Mouse (Mus musculus) cerebellum, adult 2 months (tissue): Measurements from ENCODE around the gene Erf. TPM values are rescaled to one million over a fixed set of nuclear protein-coding genes. Genes with fewer than 3 reads are reported as not detected.

Source experiments
- DNase-seq, 2 experiments: peaks; one replicate each; pipeline ENCODE4 v3.0.0; 2021
- H3K27ac ChIP-seq: fragments of 200-500 bp; 2 replicates; pipeline ENCODE4 v1.5.1; 2012; ENCODE audit warnings: low read length, control low read depth, inconsistent platforms; ENCODE audit not compliant: insufficient read depth
- H3K27me3 ChIP-seq: fragments of 200-500 bp; 2 replicates; pipeline ENCODE4 v1.6.1; 2012; ENCODE audit warnings: inconsistent platforms, mild to moderate bottlenecking, low read length, moderate library complexity; ENCODE audit not compliant: control insufficient read depth, insufficient read depth
- H3K4me1 ChIP-seq: fragments of 200-500 bp; 2 replicates; pipeline ENCODE4 v1.6.1; 2011; ENCODE audit warnings: low read length; ENCODE audit not compliant: control insufficient read depth, insufficient read depth
- H3K4me3 ChIP-seq: fragments of 200-500 bp; replicated peaks from 2 replicates; pipeline ENCODE3; 2011; ENCODE audit warnings: mild to moderate bottlenecking, low read depth, low read length, control low read depth; ENCODE audit not compliant: insufficient read depth
- CTCF ChIP-seq: fragments of 200-500 bp; IDR thresholded peaks from 2 replicates; pipeline ENCODE4 v1.5.1; 2011; ENCODE audit warnings: low read depth, mild to moderate bottlenecking, control low read depth, low read length, moderate library complexity, borderline replicate concordance; ENCODE audit not compliant: insufficient read depth
- POLR2A ChIP-seq: fragments of 200-500 bp; IDR thresholded peaks from 2 replicates; pipeline ENCODE4 v1.6.1; 2011; ENCODE audit warnings: low read length, control low read depth, borderline replicate concordance; ENCODE audit not compliant: insufficient read depth
- WGBS: fragments of 180-500 bp; shearing (Covaris S2); methylation state at CpG from one replicate; pipeline ENCODE4 v1.1.7; 2018; 5-methylcytosine and 5-hydroxymethylcytosine counted together
- polyA plus RNA-seq: library from polyadenylated mRNA; depleted of rRNA; stranded (reverse); fragments of >200 nt; gene quantifications from 2 replicates; pipeline ENCODE4 v1.2.3, GENCODE M21; 2012

The Erf gene
- polyA plus RNA-seq, 1 experiment, result 14.3 TPM

DNA sequence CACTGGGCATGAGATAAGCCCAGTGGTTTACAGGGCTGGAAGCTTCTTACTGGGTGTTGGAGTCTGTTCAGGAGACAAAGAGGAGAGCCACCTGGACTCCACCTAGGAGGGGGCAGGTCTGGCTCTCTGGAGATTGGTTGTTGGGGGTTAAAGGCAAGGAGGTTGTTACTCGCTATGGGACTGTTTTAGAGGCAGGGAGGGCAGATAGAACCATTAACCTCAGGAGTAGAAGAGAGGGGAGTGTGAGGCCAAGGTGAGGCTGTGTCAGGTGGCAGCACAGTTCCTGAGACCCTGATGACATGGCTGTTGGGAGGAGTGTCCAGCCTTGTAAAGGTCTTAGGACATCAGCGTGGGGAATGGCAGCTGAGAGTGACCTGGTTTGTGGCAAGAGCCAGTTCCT, 33.6 kb upstream of the Erf start:
- peak in 1 of 2 experiments; percentile 29 for DNase-seq
- Histone ChIP-seq H3K27me3 (no peaks in the 10 kb centered on the region), H3K4me3 (peak overlapping the region; percentile 96), H3K27ac (peak overlapping the region; percentile 18), H3K4me1 (peaks cover 29% of the 10 kb centered on the region)
- TF ChIP-seq CTCF (no peak), POLR2A (no peak)
- WGBS, result 13% methylated on average over 2 of the region's 2 CpGs

DNA sequence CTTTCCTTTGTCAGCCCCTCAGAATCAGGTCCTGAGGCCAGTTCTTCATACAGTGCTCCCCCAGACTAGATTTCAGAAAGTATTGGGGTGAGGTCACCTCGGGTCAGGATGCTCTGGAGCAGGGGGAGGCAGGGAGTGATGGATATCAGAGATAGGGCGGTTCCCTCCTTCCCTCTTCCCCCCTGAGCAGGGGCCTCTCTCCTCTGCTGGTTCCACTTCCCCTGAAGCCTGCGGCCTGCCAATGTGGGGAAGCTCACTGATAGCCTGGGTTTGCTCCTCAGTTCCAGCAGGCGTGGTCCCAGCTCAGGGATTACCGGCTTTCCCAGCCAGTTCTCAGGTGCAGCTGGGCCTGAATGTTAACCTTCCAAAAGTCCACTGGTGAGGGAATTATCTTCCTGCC, 33.1 kb upstream of the Erf start:
- TF ChIP-seq CTCF (no peak), POLR2A (no peak)
- DNase-seq, result peak in 1 of 2 experiments; percentile 32
- WGBS, result 12% methylated on average over 5 of the region's 5 CpGs
- H3K27ac ChIP-seq, result peak overlapping the region; percentile 18
- H3K27me3 ChIP-seq, result no peaks in the 10 kb centered on the region
- H3K4me3 ChIP-seq, result peak overlapping the region; percentile 96
- peaks cover 29% of the 10 kb centered on the region for H3K4me1 ChIP-seq

DNA sequence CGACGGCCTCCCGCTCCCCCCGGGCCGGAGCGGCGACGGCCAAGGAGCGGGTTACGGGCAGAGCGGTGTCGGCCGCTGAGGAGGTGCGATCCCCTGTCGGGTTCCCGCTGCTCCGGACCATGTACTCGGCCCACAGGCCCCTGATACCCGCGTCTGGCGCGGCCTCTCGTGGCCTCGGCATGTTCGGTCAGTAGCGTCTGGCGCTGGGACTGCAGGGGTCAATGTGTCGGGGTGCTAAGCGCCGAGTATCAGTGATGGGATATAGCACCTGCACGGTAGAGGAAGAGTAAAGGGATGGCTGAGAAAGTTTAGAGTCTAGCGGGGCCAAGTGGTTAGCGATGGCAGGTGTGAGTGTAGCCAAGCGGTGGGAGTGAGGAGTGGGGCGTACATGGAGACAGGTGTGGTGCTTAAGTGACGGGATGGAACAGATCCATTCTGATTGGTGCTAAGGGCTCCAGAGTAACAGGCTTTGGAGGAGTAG, 32.2 kb upstream of the Erf start:
- no peak for TF ChIP-seq POLR2A
- TF ChIP-seq CTCF, result no peak
- peak; percentile 65 to 70 for DNase-seq
- H3K4me3 ChIP-seq, result peak overlapping the region; percentile 96
- 1% methylated on average over 28 of the region's 36 CpGs for WGBS
- H3K27me3 ChIP-seq, result no peaks in the 10 kb centered on the region
- peak overlapping the region; percentile 59 for H3K27ac ChIP-seq
- peaks cover 30% of the 10 kb centered on the region for H3K4me1 ChIP-seq

DNA sequence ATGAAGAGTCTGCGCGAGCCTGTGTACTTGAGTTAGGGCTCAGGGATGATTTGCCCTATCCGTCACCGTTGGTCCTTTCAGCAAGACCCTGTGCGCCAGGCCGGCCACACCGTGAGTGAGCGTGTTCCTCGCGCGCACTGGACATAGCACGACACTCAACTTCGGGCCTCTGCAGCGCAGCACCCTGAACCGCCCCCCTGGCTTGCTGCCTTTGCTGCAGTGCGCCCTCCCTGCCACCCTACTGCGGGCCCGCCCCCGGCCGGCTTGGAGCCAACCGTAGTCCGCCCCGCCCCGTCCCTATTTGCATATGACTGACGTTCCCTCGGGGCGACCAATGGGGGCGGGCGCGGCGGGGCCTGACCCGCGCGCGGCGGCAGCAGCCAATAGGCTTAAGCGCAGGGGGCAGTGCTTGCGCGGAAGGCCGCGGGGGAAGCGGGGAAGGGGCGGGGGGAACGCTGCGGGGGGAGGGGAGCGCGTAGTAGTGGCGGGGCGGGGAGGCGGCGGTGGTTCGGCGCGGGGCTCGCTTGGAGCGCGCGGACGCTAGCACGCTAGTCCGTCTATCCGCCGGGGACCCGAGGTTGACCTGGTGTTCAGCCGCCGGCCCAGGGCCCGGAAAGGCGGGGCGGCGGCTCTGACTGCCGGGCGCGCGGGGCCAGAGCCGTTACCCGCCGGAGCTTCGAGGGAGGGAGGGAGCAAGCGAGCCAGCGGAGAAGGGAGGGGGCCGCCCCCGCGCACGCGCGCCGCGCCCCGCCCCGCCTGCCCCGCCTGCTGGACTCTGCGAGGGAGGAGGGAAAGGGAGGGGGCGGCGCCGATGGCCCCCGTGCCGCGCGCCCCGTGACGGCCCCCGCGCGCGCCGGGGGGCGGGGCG, 31.4 kb upstream of the Erf start:
- peak; percentile 97 to 98 for DNase-seq
- H3K27me3 ChIP-seq, result no peaks in the 10 kb centered on the region
- no peak for TF ChIP-seq CTCF
- TF ChIP-seq POLR2A, result peak; percentile 56; the same call in 1 of the 2 replicates
- H3K4me1 ChIP-seq, result peaks cover 34% of the 10 kb centered on the region
- H3K27ac ChIP-seq, result peak overlapping the region; percentile 99
- H3K4me3 ChIP-seq, result peak overlapping the region; percentile 96
- 1% methylated on average over 107 of the region's 108 CpGs for WGBS

DNA sequence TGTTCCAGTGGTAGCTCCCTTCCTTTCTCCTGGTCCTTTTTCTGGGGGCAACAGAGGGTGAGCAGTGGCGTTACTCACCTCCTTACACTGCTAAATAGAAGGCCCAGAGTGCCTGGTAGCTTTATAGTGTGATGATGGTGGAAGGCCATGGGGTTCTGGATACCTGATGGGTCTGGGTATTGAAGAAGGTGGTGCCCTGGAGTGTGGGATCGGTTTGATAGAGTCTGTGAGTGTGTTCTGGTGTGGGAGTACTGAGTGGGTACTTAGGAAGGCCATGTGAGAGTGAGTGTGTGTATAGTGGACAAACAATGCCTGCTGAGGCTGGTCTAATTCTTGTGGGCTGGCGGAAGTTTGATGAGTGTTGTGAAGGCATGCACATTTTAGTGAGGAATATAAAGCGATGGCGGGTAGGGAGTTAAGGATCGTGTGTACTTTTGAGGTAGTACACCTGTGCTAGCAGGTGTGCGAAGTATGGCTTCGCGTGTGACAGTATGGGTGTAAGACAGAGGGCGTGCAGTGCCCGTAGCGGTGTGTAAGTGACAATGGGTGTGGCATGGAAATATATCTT, 30.7 kb upstream of the Erf start:
- peak overlapping the region; percentile 99 for H3K27ac ChIP-seq
- peaks cover 34% of the 10 kb centered on the region for H3K4me1 ChIP-seq
- TF ChIP-seq POLR2A (no peak), CTCF (no peak)
- no peaks in the 10 kb centered on the region for H3K27me3 ChIP-seq
- H3K4me3 ChIP-seq, result peak overlapping the region; percentile 57
- 14% methylated on average over 12 of the region's 12 CpGs for WGBS
- peak in 1 of 2 experiments; percentile 34 for DNase-seq

DNA sequence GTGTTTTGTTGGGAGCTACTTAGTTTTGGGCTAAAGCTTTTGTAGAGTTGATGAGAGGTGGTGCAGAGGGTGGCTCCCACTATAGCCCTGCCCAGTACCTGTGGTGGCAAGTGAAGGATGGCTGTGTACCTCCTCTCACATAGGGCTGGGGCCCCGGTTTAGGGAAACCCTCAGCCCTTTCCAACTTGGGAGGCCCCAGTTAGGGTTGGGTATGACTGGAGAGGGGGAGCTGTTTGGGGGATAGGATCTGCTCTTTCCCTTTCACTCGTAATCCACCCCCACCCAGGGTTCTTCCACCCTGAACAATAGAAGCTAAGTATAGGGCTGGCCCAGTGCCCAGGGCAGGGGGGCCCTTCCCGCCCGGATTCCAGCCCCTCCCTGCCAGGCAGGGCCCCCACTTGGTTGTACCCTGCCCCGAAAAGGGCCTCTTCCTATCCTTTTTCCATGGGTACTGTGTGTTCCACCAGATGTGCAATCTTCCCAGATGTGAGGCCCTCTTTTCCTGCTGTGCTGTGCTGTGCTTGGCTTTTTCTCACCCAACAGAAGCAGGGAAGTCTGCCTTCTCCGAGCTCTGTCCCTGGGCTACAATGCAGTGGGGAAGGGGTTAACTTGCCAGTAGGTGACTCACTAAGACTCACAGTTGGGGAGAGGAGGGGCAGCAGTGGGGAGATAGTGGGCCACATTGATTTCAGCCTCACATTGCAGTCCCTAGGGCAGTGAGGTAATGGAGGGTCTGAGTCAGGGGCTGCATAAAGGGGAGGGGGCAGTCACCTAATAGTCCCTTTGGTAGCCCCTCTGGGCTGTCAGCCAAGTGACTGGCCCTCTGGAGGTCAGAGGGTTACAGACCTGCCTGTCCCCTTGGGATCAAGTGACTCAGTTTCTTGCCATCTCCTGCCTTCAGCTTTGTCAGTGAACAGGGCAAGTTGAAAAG, 29.6 kb upstream of the Erf start:
- DNase-seq, result peak; percentile 54 to 60
- Histone ChIP-seq H3K4me3 (peak overlapping the region; percentile 90), H3K27me3 (no peaks in the 10 kb centered on the region), H3K27ac (peak overlapping the region; percentile 99), H3K4me1 (peaks cover 37% of the 10 kb centered on the region)
- WGBS, result 5% methylated on average over 6 of the region's 6 CpGs
- TF ChIP-seq POLR2A (no peak), CTCF (no peak)

DNA sequence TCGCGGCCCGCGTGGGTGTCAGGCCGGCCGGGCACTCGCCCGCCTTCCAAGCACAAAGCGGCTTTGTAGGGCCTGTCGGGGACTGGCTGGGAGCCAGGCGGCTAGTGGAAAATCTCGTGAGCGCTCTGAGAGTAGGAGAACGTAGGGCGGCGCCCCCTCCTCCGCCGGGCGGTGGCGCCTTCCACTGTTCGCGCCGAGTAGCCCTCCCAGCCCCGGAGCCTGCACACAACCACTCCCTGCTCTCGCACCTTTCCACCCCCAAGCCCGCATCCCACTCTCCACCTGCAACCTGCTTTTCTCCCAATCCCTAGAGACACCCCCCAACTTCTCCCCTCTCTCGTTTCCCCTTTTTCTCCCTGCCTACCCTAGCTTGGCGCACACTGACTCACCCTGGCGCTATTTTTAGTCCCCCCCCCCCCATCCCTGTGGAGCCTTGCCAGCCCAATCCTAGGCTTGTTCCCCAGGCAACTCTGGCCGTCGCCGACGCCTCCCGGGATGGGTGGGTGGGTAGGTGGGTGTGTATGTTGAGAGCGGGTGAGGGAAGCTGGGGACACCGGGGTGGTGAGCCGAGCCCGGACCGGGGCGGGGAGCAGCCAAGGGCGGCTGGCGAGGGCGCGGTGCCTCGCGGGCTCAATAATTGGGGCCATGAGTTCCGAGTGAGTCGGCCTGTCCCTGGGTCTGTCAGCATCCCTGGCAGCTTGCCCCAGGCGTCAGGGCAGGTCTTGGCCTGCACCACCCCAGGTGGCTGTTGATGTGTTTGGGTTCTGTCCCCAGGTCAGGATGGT, 28.7 kb upstream of the Erf start:
- peak; percentile 43; the same call in 1 of the 2 replicates for TF ChIP-seq POLR2A
- TF ChIP-seq CTCF, result no peak
- Histone ChIP-seq H3K4me1 (peaks cover 36% of the 10 kb centered on the region), H3K4me3 (peak overlapping the region; percentile 90), H3K27ac (peak overlapping the region; percentile 99), H3K27me3 (no peaks in the 10 kb centered on the region)
- 1% methylated on average over 49 of the region's 49 CpGs for WGBS
- DNase-seq, result peak; percentile 93
